Mouse (Mus musculus) cerebellum, adult 2 months (tissue): ENCODE data around the gene Atg13.

ENCODE experiments used
- CTCF ChIP-seq: fragments of 200-500 bp; IDR thresholded peaks from 2 replicates; pipeline ENCODE4 v1.5.1; 2011; ENCODE audit warnings: low read depth, mild to moderate bottlenecking, control low read depth, low read length, moderate library complexity, borderline replicate concordance; ENCODE audit not compliant: insufficient read depth
- POLR2A ChIP-seq: fragments of 200-500 bp; IDR thresholded peaks from 2 replicates; pipeline ENCODE4 v1.6.1; 2011; ENCODE audit warnings: low read length, control low read depth, borderline replicate concordance; ENCODE audit not compliant: insufficient read depth

DNA sequence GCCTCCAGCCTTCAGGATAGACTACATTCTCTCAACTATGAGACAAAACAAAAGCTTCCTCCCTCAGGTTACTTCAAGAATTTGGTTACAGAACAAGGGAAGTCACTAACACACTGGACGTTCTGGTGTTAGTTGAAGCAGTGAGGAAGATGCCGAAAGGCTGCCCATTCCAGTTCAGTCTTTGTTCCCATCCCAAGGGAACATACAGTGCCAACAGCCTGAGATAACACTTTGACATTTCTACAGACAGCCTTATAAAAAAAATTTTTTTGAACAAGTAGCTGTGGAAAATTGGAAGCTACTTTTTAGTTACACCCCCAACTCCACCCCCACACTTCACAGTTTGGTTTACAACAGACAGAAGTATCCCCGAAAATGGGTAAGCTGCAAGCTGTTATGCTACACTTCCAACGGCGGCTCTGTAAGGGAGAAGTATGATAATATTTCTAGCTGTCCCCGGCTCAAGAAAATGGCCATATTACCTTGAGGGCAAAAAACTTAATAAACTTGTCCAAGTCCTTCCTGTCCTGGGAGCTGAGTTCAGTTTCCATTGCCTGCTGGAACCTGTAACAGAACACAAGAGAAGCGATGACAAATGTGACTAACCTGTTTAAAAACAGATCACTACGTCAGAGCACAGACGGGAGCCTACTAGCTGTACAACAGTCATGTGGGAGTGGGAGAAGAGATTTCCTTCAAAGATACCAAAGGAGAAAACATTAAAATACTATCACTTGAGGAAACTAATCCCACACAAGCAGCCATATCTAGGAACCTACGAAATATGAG, 14.7 kb downstream of the Atg13 start:
- TF ChIP-seq CTCF (no peak), POLR2A (no peak)
